Mouse (Mus musculus) kidney, adult 18-20 months (tissue): ENCODE measurements around the gene Cemip.
A peak's percentile ranks its signal among the peaks of the same experiment; 100 is the strongest.
"Not testable (repeated sequence)": the region's sequence is repeated elsewhere in the genome, so short reads cannot be mapped to it uniquely, and the experiment has no call there.

Experiments
- DNase-seq: peaks from one replicate; pipeline ENCODE4 v3.0.0; 2021

Gene Cemip

DNA sequence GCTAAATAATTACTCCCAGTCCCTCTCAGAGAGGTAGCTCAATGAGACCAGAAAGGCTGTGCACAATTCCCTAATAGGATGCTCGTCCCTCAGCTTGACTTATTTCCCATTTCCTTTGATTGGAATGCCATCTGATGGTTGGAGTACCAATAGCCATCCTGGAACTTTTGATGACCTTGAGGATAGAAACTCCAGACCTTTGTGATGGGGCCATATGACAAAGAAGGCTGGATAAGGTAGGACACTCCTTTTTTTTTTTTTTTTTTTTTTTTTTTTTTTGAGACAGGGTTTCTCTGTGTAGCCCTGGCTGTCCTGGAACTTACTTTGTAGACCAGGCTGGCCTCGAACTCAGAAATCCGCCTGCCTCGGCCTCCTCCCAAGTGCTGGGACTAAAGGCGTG is 196.4 kb downstream of the Cemip start:
- DNase-seq, result not testable (repeated sequence)

DNA sequence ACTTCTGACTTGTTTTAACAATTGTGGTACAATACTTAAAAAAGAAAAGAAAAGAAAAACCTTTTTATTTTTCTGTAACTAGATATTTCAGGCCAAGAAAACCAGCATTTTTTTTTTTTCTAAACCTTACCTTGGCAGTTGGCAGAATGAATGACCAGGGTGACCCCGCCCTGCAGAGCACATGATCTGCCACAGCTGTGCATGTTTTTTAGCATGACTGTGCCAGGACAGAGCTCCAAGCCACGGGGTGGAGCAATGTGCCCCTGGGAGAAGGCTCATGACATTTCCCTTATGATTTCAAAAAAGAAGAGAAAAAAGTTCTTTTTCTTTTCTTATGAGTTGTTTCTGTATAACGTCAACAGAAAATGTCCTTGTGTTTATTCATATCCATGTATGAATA is 196.9 kb downstream of the Cemip start:
- peak; percentile 68 for DNase-seq

DNA sequence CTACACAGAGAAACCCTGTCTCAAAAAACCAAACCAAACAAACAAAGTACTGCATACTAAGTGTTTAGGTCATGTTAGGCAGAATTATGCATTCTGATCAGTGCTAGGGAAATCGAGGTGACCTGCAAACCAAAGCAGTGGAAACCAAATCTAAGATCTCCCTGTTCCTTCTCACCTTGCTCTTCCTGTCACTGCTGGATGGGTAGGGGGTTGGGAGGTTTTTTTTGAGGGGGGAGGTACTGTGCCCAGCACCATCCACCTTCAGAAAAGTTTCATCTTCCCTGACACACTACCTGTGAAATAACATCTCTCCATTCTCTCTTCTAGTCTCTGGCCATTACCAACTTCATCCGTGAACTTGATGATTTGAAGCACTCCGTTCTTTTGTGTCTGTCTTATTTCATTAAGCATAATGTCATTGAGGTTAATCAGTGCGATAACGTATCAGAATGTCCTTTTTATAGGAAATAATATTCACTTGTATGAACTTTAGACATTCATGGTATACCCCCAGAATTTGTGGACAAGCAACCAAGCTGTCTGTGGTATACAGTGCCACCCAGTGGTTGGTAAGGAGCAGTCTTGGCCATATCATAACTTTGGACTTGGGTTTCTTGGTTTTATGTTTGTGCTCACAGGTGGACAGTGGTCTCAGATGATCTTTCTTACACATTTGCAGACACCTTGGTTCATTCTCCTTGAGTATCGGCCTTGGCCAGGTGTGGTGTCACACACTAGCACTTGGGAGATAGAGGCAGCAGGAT is 199.8 kb downstream of the Cemip start:
- DNase-seq, result no peak

DNA sequence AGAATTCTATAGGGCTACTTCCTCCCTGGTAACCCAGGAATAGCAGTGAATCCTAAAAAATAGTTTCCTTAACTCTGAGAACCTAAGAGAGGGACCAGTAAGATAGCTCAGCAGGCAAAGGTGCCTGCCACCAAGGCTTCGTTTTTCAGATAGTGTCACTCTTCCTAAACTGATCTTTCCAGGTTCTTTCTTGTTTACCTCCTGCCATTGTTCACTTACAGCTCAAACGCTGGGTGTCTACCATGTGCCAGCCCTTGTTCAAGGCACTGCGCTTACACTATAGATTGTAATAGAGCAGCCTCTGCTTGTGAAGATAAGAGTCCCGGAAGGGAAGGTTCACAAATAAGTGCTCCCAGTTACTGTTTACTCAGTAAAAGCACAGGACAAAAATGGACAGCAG is 200.5 kb downstream of the Cemip start:
- DNase-seq, result no peak

DNA sequence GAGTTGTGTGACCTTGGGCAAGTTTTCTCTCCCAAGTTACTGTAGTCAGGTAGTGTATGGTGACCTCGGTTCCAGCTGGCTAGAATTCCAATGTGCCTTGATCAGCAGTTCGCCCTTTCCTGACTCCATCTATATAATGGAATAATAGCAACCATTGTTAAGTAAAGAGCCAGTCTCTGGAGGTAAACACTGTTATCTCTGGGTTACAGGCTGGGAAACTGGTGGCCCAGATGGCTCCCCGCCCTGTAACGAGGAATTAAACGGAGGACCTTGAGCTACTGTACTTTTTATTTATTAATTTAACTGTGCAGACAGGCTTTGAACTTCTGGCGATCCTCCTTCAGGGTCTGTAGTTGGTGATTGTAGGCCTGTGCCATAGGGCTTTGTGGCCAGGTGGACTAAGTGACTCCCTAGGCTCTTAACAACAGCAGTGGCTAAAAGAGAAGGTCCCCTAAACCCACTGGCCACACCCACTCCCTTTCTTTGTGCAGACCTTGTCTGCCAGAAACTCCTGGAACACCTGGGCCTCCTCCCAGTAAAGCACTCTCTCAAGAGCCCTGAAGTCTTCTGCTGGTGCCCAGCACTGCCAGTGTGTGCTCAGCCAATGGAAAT is 201.3 kb downstream of the Cemip start:
- DNase-seq, result peak; percentile 16

DNA sequence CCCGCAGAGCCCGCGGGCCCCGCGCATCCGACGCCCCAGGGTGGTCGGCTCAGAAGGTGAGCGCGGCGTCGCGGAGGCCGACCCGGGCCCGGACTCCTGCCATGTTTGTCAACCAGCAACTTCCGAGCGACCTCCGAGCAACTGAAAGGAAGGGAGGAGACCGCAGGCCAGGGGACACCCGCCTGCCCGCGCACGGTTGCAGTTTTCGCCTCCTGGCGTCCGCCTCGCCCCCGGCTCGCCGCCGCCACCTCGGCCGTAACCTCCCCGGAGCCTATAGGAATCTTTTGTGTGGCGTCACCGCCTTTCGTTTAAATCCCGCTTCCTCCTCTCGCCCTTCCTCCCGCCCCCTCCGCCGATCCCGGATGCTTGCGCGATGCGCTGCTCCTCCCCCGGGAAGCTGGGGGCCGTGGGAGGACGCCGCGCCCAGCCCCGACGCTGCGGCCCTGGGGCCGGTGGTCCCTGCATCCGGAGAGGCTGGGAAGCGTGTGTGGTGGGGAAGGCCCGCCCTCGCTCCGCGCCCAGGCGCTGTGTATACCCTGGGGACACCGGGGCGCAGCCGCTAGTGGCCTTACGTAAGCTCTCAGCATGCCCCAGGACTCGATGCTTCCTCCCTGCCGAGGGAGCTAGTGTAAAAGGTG is 202.2 kb downstream of the Cemip start, which contains the start of the genes Tlnrd1 and Mesd:
Tlnrd1 (minus strand) TSS at position 285 of the 638 bp plus-strand sequence.
Mesd (plus strand) TSS at position 446 of the 638 bp plus-strand sequence.
- DNase-seq, result peak; percentile 90

DNA sequence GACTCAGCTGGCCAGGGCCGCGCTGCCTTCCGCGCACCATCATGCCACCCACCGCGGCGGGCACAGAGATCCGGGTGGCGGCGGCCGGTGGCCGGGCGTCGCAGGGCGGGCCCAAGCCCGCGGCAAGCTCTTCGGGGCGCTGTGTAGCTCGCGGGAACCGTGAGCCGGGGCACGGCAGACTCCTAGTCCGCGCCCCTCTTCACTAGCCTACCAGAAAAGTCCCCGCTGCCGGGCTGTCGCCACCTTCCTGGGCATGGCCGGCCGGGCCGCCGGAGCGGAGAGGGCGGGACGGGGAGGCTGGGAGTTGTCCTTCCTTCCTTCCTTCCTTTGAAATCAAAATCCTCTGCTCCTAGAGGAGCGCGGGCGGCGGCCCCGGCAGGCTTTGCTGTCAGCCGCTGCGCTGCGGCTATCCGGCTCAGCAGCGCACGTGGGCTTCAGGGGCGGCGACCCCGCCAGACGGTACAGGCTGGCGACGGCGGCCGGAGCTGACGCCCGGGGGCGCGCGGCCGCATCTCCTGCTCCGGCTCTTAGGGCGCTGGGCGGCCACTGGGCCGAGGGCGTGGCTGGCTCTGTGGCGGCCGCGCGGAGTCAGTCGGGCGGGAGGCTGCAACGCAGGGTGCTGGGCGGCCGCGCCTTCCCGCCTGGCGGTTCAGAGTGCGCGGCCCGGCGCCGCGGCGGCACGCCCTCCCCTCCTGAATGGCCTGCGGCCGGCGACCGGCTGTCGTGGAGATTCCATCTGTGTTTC is 202.9 kb downstream of the Cemip start:
- DNase-seq, result peak; percentile 85
